Mouse (Mus musculus): ENCODE results near the gene Hist1h1d. TPM values are rescaled to one million over a fixed set of nuclear protein-coding genes. Genes with fewer than 3 reads are reported as not detected.
"Not testable (repeated sequence)": the region's sequence is repeated elsewhere in the genome, so short reads cannot be mapped to it uniquely, and the experiment has no call there.

Gene Hist1h1d
- polyA plus RNA-seq, 1 experiment from 2014 or later, result 0.51 TPM

DNA sequence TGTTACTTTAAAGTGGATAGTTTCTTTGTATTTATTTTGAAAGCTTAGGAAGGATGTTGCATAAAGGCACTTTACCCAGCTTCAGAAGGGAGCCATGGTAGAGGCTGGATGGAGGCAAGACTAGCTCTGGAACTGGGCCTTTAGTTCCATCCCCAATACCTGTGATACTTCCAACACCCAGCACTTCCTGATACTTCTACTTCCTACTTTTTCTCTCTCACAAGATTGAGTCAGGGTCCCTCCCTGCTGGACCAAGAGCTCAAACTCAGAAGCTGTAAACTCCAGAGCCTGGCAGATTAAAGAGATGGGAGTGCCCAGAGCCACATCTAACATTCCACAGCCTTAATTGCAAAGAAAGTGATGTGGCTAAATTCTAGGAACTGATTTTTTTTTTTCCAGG lies 31.3 kb downstream of the Hist1h1d start:
- H3K36me3 ChIP-seq (replicated peaks; ENCODE audit: insufficient read depth, low read length), result no peaks in the 10 kb centered on the region
- H3K4me1 ChIP-seq (ENCODE audit: insufficient read depth), result peaks cover 29% of the 10 kb centered on the region
- H3K27ac ChIP-seq (ENCODE audit: low read depth), result peak overlapping the region; percentile 99
- no peaks in the 10 kb centered on the region for H3K27me3 ChIP-seq (ENCODE audit: insufficient read depth, low read length)
- DNase-seq, result no peak
- no peak for ATAC-seq
- peak overlapping the region; percentile 86 for H3K4me2 ChIP-seq (ENCODE audit: low read depth, low read length)
- peak overlapping the region; percentile 59 for H3K4me3 ChIP-seq (ENCODE audit: low read depth, low read length)
- H3K9ac ChIP-seq (replicated peaks), result peak overlapping the region; percentile 65
- no peaks in the 10 kb centered on the region for H3K9me3 ChIP-seq (ENCODE audit: low read length)
- TF ChIP-seq CTCF (IDR thresholded peaks at IDR 0.05; ENCODE audit: low read depth), result no peak
- TF ChIP-seq EP300 (IDR thresholded peaks at IDR 0.05; ENCODE audit: low read depth), result no peak

DNA sequence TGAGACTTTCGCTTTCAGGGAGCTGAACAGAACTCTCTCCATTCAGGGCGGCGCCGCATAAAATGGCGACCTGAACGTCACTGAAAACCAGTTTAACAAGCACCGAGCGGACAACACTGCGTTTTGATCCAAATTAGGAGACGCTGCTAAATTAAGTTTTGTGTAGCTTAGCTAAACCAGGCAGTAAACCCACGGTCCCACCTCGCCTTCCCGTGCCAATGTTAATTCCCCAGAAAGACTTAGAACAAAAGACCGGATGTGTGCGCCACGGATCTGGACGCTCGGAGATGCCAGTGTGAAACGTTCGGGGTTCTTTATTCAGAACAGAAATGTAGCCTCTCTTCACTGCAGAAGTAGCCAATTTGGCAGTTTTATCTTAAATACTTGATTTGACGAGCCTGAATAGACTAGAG lies 32.0 kb downstream of the Hist1h1d start:
- Histone ChIP-seq H3K4me2 (ENCODE audit: low read depth, low read length) (peak overlapping the region; percentile 86), H3K9ac (replicated peaks) (peak overlapping the region; percentile 65), H3K36me3 (replicated peaks; ENCODE audit: insufficient read depth, low read length) (no peaks in the 10 kb centered on the region), H3K4me3 (ENCODE audit: low read depth, low read length) (peak overlapping the region; percentile 59), H3K9me3 (ENCODE audit: low read length) (no peaks in the 10 kb centered on the region), H3K4me1 (ENCODE audit: insufficient read depth) (peaks cover 29% of the 10 kb centered on the region), H3K27ac (ENCODE audit: low read depth) (peak overlapping the region; percentile 99), H3K27me3 (ENCODE audit: insufficient read depth, low read length) (no peaks in the 10 kb centered on the region)
- DNase-seq, result peak; percentile 85
- peak; percentile 24 for ATAC-seq
- TF ChIP-seq CTCF (IDR thresholded peaks at IDR 0.05; ENCODE audit: low read depth) (no peak), EP300 (IDR thresholded peaks at IDR 0.05; ENCODE audit: low read depth) (0 out of 2 replicates have a peak, but pooled peaks have one; percentile 42)
- WGBS (ENCODE audit: insufficient replicate concordance), result under 1% methylated on average over 21 of the region's 21 CpGs

DNA sequence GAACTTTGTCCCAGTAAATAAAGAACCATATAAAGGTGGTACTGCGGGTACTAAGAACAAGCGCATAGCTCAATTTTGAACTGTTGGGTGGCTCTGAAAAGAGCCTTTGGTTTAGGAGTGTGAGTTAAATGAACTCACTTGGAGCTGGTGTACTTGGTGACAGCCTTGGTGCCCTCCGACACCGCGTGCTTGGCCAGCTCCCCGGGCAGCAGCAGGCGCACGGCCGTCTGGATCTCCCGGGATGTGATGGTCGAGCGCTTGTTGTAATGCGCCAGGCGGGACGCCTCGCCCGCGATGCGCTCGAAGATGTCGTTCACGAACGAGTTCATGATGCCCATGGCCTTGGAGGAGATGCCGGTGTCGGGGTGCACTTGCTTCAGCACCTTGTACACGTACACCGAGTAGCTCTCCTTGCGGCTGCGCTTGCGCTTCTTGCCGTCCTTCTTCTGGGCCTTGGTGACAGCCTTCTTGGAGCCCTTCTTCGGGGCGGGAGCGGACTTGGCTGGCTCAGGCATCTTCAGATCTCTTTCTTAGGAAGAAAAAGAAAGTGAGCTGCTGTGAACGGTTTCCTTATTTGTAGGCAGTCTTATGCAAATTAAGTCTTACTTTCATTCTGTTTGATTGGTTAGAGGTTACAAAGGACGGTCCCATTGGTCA lies 32.5 kb downstream of the Hist1h1d start:
- peak; percentile 71 for TF ChIP-seq EP300 (IDR thresholded peaks at IDR 0.05; ENCODE audit: low read depth)
- ATAC-seq, result peak; percentile 79
- peak overlapping the region; percentile 59 for H3K4me3 ChIP-seq (ENCODE audit: low read depth, low read length)
- not testable (repeated sequence) for H3K9me3 ChIP-seq (ENCODE audit: low read length); H3K36me3 ChIP-seq (replicated peaks; ENCODE audit: insufficient read depth, low read length); H3K27me3 ChIP-seq (ENCODE audit: insufficient read depth, low read length)
- H3K4me1 ChIP-seq (ENCODE audit: insufficient read depth), result peaks cover 29% of the 10 kb centered on the region
- peak; percentile 75 for DNase-seq
- WGBS (ENCODE audit: insufficient replicate concordance), result 0% methylated on average over 19 of the region's 36 CpGs
- peak overlapping the region; percentile 65 for H3K9ac ChIP-seq (replicated peaks)
- peak overlapping the region; percentile 86 for H3K4me2 ChIP-seq (ENCODE audit: low read depth, low read length)
- H3K27ac ChIP-seq (ENCODE audit: low read depth), result peak overlapping the region; percentile 99

DNA sequence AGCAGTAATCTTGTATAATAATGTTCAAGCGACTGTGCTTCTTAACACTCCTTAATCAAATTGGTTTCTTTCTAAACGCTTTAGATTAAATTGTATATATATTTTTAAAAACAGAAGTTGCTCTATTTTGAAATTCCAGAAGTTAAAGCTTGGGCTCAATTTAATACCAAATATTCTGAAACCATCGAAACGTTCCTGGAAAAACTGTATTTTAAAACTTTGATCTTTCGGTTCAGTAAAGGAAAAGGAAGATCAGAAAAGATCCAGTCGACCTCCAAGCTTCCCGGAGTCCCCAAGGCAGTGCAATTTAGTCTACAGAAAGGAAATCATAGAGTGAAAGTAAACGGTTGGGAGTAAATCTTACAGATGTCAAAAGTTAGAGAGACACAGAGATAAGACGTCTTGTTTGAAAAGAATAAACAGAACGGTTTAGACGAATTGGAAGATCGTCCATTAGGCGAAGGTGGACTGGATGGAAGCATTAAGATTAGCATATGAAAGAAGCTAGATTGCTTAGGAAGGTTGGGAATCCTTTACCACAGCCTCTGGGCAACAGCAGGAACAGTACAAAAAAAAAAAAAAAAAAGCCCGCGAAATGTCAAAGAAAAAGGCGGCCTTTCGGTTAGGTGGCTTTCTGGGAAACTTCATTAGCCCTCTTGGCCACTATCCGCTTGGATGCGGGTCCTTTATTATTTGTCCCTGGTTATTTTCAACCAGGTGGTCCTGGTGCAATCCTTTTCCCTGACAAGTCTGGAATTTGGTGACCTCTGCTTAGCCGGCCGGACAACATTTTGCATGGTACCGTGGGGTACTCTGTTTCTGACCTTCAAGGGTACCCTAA lies 33.3 kb downstream of the Hist1h1d start:
- no peaks in the 10 kb centered on the region for H3K9me3 ChIP-seq (ENCODE audit: low read length)
- no peaks in the 10 kb centered on the region for H3K36me3 ChIP-seq (replicated peaks; ENCODE audit: insufficient read depth, low read length)
- DNase-seq, result no peak
- H3K4me1 ChIP-seq (ENCODE audit: insufficient read depth), result peaks cover 26% of the 10 kb centered on the region
- ATAC-seq, result no peak
- H3K4me3 ChIP-seq (ENCODE audit: low read depth, low read length), result peak overlapping the region; percentile 59
- H3K4me2 ChIP-seq (ENCODE audit: low read depth, low read length), result peak overlapping the region; percentile 86
- 0 out of 2 replicates have a peak, but pooled peaks have one; percentile 33 for TF ChIP-seq EP300 (IDR thresholded peaks at IDR 0.05; ENCODE audit: low read depth)
- no peak for TF ChIP-seq CTCF (IDR thresholded peaks at IDR 0.05; ENCODE audit: low read depth)
- H3K9ac ChIP-seq (replicated peaks), result peak overlapping the region; percentile 69
- no peaks in the 10 kb centered on the region for H3K27me3 ChIP-seq (ENCODE audit: insufficient read depth, low read length)
- 3% methylated on average over 22 of the region's 22 CpGs for WGBS (ENCODE audit: insufficient replicate concordance)
- peak overlapping the region; percentile 97 for H3K27ac ChIP-seq (ENCODE audit: low read depth)

DNA sequence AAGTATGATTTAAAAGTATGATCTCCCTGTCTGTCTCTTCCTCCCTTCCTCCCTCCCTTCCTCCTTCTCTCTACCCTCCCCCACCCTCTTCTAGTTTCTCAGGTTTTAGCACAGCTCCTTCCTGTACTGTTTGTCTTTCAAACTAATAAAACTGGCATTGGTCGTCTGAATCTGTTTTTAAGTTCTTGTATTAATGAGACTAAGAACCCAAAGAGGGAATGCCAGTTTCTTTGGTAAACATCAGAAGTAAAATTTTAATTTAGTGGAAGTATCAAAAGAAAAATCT lies 33.8 kb downstream of the Hist1h1d start:
- TF ChIP-seq CTCF (IDR thresholded peaks at IDR 0.05; ENCODE audit: low read depth), result no peak
- no peak for TF ChIP-seq EP300 (IDR thresholded peaks at IDR 0.05; ENCODE audit: low read depth)
- H3K4me3 ChIP-seq (ENCODE audit: low read depth, low read length), result peak overlapping the region; percentile 59
- H3K27me3 ChIP-seq (ENCODE audit: insufficient read depth, low read length), result no peaks in the 10 kb centered on the region
- H3K9ac ChIP-seq (replicated peaks), result peak overlapping the region; percentile 69
- H3K36me3 ChIP-seq (replicated peaks; ENCODE audit: insufficient read depth, low read length), result no peaks in the 10 kb centered on the region
- DNase-seq (peak; percentile 11), ATAC-seq (no peak)
- no peaks in the 10 kb centered on the region for H3K9me3 ChIP-seq (ENCODE audit: low read length)
- H3K27ac ChIP-seq (ENCODE audit: low read depth), result peak overlapping the region; percentile 97
- H3K4me2 ChIP-seq (ENCODE audit: low read depth, low read length), result peak overlapping the region; percentile 86
- H3K4me1 ChIP-seq (ENCODE audit: insufficient read depth), result peaks cover 26% of the 10 kb centered on the region
- WGBS (ENCODE audit: insufficient replicate concordance), result 5% methylated on average over 1 of the region's 1 CpGs

DNA sequence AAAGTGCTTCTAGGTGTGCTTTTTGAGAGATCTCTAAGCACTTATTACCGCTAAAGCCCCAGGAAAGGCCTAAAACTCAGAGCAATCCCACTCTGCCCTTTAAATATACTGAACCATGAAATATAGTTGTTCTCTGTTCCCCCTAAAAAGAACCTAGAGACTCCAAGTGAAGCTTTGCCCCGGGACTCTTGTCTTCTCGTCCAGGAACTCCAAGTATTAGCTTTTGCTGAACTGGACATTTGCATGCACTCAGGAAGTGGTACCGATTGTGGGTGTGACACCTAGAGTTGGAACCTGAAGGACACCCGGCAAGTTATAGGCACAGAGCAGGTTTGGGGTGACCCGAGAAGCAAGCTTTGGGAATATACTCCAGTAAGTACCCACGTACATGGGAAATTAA lies 38.1 kb downstream of the Hist1h1d start:
- no peak for DNase-seq
- peaks cover 35% of the 10 kb centered on the region for H3K4me1 ChIP-seq (ENCODE audit: insufficient read depth)
- no peak overlapping the region for H3K4me2 ChIP-seq (ENCODE audit: low read depth, low read length)
- H3K27ac ChIP-seq (ENCODE audit: low read depth), result no peak overlapping the region
- H3K36me3 ChIP-seq (replicated peaks; ENCODE audit: insufficient read depth, low read length), result no peaks in the 10 kb centered on the region
- TF ChIP-seq EP300 (IDR thresholded peaks at IDR 0.05; ENCODE audit: low read depth), result no peak
- no peaks in the 10 kb centered on the region for H3K9me3 ChIP-seq (ENCODE audit: low read length)
- H3K27me3 ChIP-seq (ENCODE audit: insufficient read depth, low read length), result no peaks in the 10 kb centered on the region
- H3K4me3 ChIP-seq (ENCODE audit: low read depth, low read length), result no peak overlapping the region
- ATAC-seq, result no peak
- no peak overlapping the region for H3K9ac ChIP-seq (replicated peaks)
- WGBS (ENCODE audit: insufficient replicate concordance), result 86% methylated on average over 7 of the region's 7 CpGs

DNA sequence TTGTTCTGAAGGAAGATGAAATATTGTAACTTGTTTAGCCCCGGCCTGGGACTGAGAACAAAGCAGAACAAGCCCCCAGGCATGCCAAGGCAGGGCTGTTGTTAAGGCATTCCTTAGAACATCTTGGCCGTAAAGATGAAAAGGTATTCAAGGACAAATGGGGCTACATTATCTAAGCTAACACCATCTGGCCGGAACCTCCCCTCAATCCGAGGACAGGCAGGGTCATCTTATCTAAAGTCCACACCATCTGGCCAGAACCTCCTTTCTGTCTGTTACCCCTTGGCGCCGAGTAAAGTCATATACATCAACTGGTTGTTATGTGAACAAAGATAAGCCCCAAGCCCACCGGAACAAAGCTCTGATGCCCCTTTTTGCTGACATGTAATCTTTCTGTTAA lies 38.8 kb downstream of the Hist1h1d start:
- not testable (repeated sequence) for H3K36me3 ChIP-seq (replicated peaks; ENCODE audit: insufficient read depth, low read length); H3K27ac ChIP-seq (ENCODE audit: low read depth); ATAC-seq; H3K4me3 ChIP-seq (ENCODE audit: low read depth, low read length); H3K4me2 ChIP-seq (ENCODE audit: low read depth, low read length); H3K27me3 ChIP-seq (ENCODE audit: insufficient read depth, low read length); DNase-seq; H3K9ac ChIP-seq (replicated peaks); H3K9me3 ChIP-seq (ENCODE audit: low read length)
- H3K4me1 ChIP-seq (ENCODE audit: insufficient read depth), result peaks cover 33% of the 10 kb centered on the region
- 65% methylated on average over 7 of the region's 7 CpGs for whole genome bisulfite sequencing (ENCODE audit: insufficient replicate concordance)
